Mouse (Mus musculus) MEL (cell line): ENCODE results near the gene Myh9. TPM values are rescaled to one million over a fixed set of nuclear protein-coding genes. Genes with fewer than 3 reads are reported as not detected.

ENCODE experiments used
- DNase-seq: peaks from one replicate; pipeline ENCODE4 v3.0.0; 2011; ENCODE audit warnings: low read depth, low spot score
- H3K27ac ChIP-seq: 2 replicates; pipeline ENCODE4 v1.5.1; 2012; ENCODE audit warnings: low read depth, mild to moderate bottlenecking, control low read depth, low read length, moderate library complexity; ENCODE audit not compliant: control insufficient read depth
- H3K27me3 ChIP-seq, 2 experiments: fragments of 150-350 bp in 1 of 2; sonication (generic) in 1 of 2; 2 replicates each; pipeline ENCODE4 v1.6.1; 2012; ENCODE audit warnings: low read length in 2 of 2, mild to moderate bottlenecking in 2 of 2, improper control_type of control experiment in 1 of 2, moderate library complexity in 1 of 2; ENCODE audit not compliant: insufficient read depth in 2 of 2, control insufficient read depth in 1 of 2
- H3K36me3 ChIP-seq, 2 experiments: 2 replicates each; pipeline ENCODE4 v1.6.1; 2012 to 2014; ENCODE audit warnings: low read length in 2 of 2, improper control_type of control experiment in 1 of 2, inconsistent platforms in 1 of 2, mild to moderate bottlenecking in 1 of 2; ENCODE audit not compliant: insufficient read depth in 2 of 2, control insufficient read depth in 1 of 2
- H3K4me1 ChIP-seq, 2 experiments: fragments of 150-350 bp in 1 of 2; sonication (generic) in 1 of 2; 2 replicates each; pipeline ENCODE4 v1.6.1; 2012; ENCODE audit warnings: low read length in 2 of 2, improper control_type of control experiment in 1 of 2, mild to moderate bottlenecking in 1 of 2; ENCODE audit not compliant: insufficient read depth in 2 of 2, control insufficient read depth in 1 of 2
- H3K4me3 ChIP-seq, 2 experiments: fragments of 150-350 bp in 1 of 2; sonication (generic) in 1 of 2; 2 replicates each; pipeline ENCODE4 v1.5.1; 2012; ENCODE audit warnings: low read depth in 2 of 2, low read length in 2 of 2, mild to moderate bottlenecking in 2 of 2, moderate library complexity in 2 of 2, control low read depth in 1 of 2, improper control_type of control experiment in 1 of 2; ENCODE audit not compliant: control insufficient read depth in 1 of 2, insufficient read depth in 1 of 2
- H3K79me2 ChIP-seq: 2 replicates; pipeline ENCODE4 v1.6.1; 2012; ENCODE audit warnings: mild to moderate bottlenecking, low read length, moderate library complexity; ENCODE audit not compliant: control insufficient read depth, poor library complexity, insufficient read depth
- H3K9ac ChIP-seq: 2 replicates; pipeline ENCODE4 v1.6.1; 2012; ENCODE audit warnings: low read depth, mild to moderate bottlenecking, control low read depth, low read length, moderate library complexity; ENCODE audit not compliant: control insufficient read depth, poor library complexity, severe bottlenecking
- H3K9me3 ChIP-seq: fragments of 150-350 bp; sonication (generic); replicated peaks from 2 replicates; pipeline ENCODE4 v1.6.1; 2012; ENCODE audit warnings: mild to moderate bottlenecking, low read length, improper control_type of control experiment, moderate library complexity; ENCODE audit not compliant: insufficient read depth
- CHD2 ChIP-seq: IDR thresholded peaks from 2 replicates; pipeline ENCODE4 v1.6.1; 2011; ENCODE audit warnings: low read length, improper control_type of control experiment
- CTCF ChIP-seq, 3 experiments: IDR thresholded peaks in 2 of 3; conservative IDR thresholded peaks in 1 of 3; 2 replicates each; pipeline ENCODE4 v1.5.1; 2011 to 2012; ENCODE audit warnings: low read length in 3 of 3, low read depth in 2 of 3, mild to moderate bottlenecking in 2 of 3, improper control_type of control experiment in 1 of 3, inconsistent platforms in 1 of 3, mixed read lengths in 1 of 3, moderate library complexity in 1 of 3; ENCODE audit not compliant: control insufficient read depth in 1 of 3, insufficient read depth in 1 of 3, poor library complexity in 1 of 3, severe bottlenecking in 1 of 3
- E2F4 ChIP-seq: IDR thresholded peaks from 2 replicates; pipeline ENCODE4 v1.6.1; 2011; ENCODE audit warnings: low read depth, low read length, improper control_type of control experiment, borderline replicate concordance
- ELF1 ChIP-seq: IDR thresholded peaks from 2 replicates; pipeline ENCODE4 v1.6.1; 2014; ENCODE audit warnings: low read depth, mild to moderate bottlenecking, inconsistent platforms, low read length, improper control_type of control experiment, moderate library complexity
- EP300 ChIP-seq, 2 experiments: IDR thresholded peaks; 2 replicates each; pipeline ENCODE4 v1.6.1; 2011; ENCODE audit warnings: improper control_type of control experiment in 2 of 2, low read length in 2 of 2, low read depth in 1 of 2, mild to moderate bottlenecking in 1 of 2
- ETS1 ChIP-seq: IDR thresholded peaks from 2 replicates; pipeline ENCODE4 v1.6.1; 2012; ENCODE audit warnings: low read depth, mild to moderate bottlenecking, inconsistent platforms, low read length, improper control_type of control experiment, moderate library complexity
- GABPA ChIP-seq: IDR thresholded peaks from 2 replicates; pipeline ENCODE4 v1.6.1; 2012; ENCODE audit warnings: low read depth, mild to moderate bottlenecking, inconsistent platforms, low read length, improper control_type of control experiment, moderate library complexity
- GATA1 ChIP-seq: IDR thresholded peaks from 2 replicates; pipeline ENCODE4 v1.6.1; 2011; ENCODE audit warnings: low read depth, low read length, improper control_type of control experiment
- HCFC1 ChIP-seq: IDR thresholded peaks from 2 replicates; pipeline ENCODE4 v1.6.1; 2012; ENCODE audit warnings: low read depth, mild to moderate bottlenecking, inconsistent platforms, low read length, improper control_type of control experiment, moderate library complexity
- JUND ChIP-seq: IDR thresholded peaks from 2 replicates; pipeline ENCODE4 v1.6.1; 2011; ENCODE audit warnings: low read depth, mild to moderate bottlenecking, improper control_type of control experiment, low read length
- MAFK ChIP-seq: IDR thresholded peaks from 2 replicates; pipeline ENCODE4 v1.6.1; 2011; ENCODE audit warnings: low read depth, mild to moderate bottlenecking, low read length, improper control_type of control experiment, borderline replicate concordance
- MAX ChIP-seq: IDR thresholded peaks from 2 replicates; pipeline ENCODE4 v1.6.1; 2011; ENCODE audit warnings: low read length, improper control_type of control experiment
- MAZ ChIP-seq: IDR thresholded peaks from 2 replicates; pipeline ENCODE4 v1.6.1; 2012; ENCODE audit warnings: low read depth, mild to moderate bottlenecking, inconsistent platforms, low read length, improper control_type of control experiment
- MEF2A ChIP-seq: IDR thresholded peaks from 2 replicates; pipeline ENCODE4 v1.6.1; 2014; ENCODE audit warnings: low read depth, mild to moderate bottlenecking, inconsistent platforms, low read length, improper control_type of control experiment; ENCODE audit not compliant: poor library complexity, insufficient replicate concordance, severe bottlenecking; ENCODE audit errors: extremely low read depth
- MXI1 ChIP-seq: IDR thresholded peaks from 2 replicates; pipeline ENCODE4 v1.6.1; 2011; ENCODE audit warnings: mild to moderate bottlenecking, low read depth, low read length, improper control_type of control experiment
- MYB ChIP-seq: IDR thresholded peaks from 2 replicates; pipeline ENCODE4 v1.6.1; 2011; ENCODE audit warnings: mild to moderate bottlenecking, low read depth, low read length, improper control_type of control experiment
- MYC ChIP-seq: IDR thresholded peaks from 2 replicates; pipeline ENCODE4 v1.6.1; 2011; ENCODE audit warnings: low read depth, mild to moderate bottlenecking, low read length, improper control_type of control experiment, moderate library complexity
- NELFE ChIP-seq: IDR thresholded peaks from 2 replicates; pipeline ENCODE4 v1.6.1; 2011; ENCODE audit warnings: low read depth, low read length, improper control_type of control experiment
- NRF1 ChIP-seq: IDR thresholded peaks from 2 replicates; pipeline ENCODE4 v1.6.1; 2014; ENCODE audit warnings: low read depth, mild to moderate bottlenecking, inconsistent platforms, low read length, improper control_type of control experiment, moderate library complexity; ENCODE audit not compliant: poor library complexity, insufficient read depth, severe bottlenecking
- POLR2A ChIP-seq, 2 experiments: IDR thresholded peaks; 2 replicates each; pipeline ENCODE4 v1.6.1; 2011 to 2012; ENCODE audit warnings: low read length in 2 of 2, mild to moderate bottlenecking in 2 of 2, control low read depth in 1 of 2, improper control_type of control experiment in 1 of 2, low read depth in 1 of 2, moderate library complexity in 1 of 2; ENCODE audit not compliant: control insufficient read depth in 1 of 2, insufficient read depth in 1 of 2, poor library complexity in 1 of 2
- POLR2AphosphoS2 ChIP-seq: IDR thresholded peaks from 2 replicates; pipeline ENCODE4 v1.6.1; 2011; ENCODE audit warnings: low read length, improper control_type of control experiment
- POLR2AphosphoS5 ChIP-seq: IDR thresholded peaks from 2 replicates; pipeline ENCODE4 v1.6.1; 2012; ENCODE audit warnings: low read depth, borderline replicate concordance, mild to moderate bottlenecking, inconsistent platforms, low read length, moderate library complexity, mixed read lengths
- RAD21 ChIP-seq: IDR thresholded peaks from 2 replicates; pipeline ENCODE4 v1.6.1; 2011; ENCODE audit warnings: mild to moderate bottlenecking, low read depth, low read length, improper control_type of control experiment
- SMC3 ChIP-seq: IDR thresholded peaks from 2 replicates; pipeline ENCODE4 v1.6.1; 2011; ENCODE audit warnings: low read depth, low read length, improper control_type of control experiment
- TAL1 ChIP-seq: IDR thresholded peaks from 2 replicates; pipeline ENCODE4 v1.6.1; 2012; ENCODE audit warnings: mild to moderate bottlenecking, inconsistent platforms, low read length, moderate library complexity, mixed read lengths
- TCF12 ChIP-seq: IDR thresholded peaks from 2 replicates; pipeline ENCODE4 v1.6.1; 2014; ENCODE audit warnings: low read depth, mild to moderate bottlenecking, inconsistent platforms, low read length, improper control_type of control experiment, moderate library complexity
- UBTF ChIP-seq: IDR thresholded peaks from 2 replicates; pipeline ENCODE4 v1.6.1; 2012; ENCODE audit warnings: low read depth, mild to moderate bottlenecking, inconsistent platforms, low read length, improper control_type of control experiment, moderate library complexity, borderline replicate concordance; ENCODE audit not compliant: insufficient read depth
- USF2 ChIP-seq, 2 experiments: IDR thresholded peaks; 2 replicates each; pipeline ENCODE4 v1.6.1; 2011 to 2012; ENCODE audit warnings: improper control_type of control experiment in 2 of 2, low read length in 2 of 2, borderline replicate concordance in 1 of 2, inconsistent platforms in 1 of 2, low read depth in 1 of 2, mild to moderate bottlenecking in 1 of 2; ENCODE audit not compliant: insufficient read depth in 1 of 2
- ZC3H11A ChIP-seq: IDR thresholded peaks from 2 replicates; pipeline ENCODE4 v1.6.1; 2012; ENCODE audit warnings: low read depth, mild to moderate bottlenecking, inconsistent platforms, low read length, improper control_type of control experiment
- ZKSCAN1 ChIP-seq: IDR thresholded peaks from 2 replicates; pipeline ENCODE4 v1.6.1; 2012; ENCODE audit warnings: low read depth, mild to moderate bottlenecking, inconsistent platforms, low read length, improper control_type of control experiment, moderate library complexity
- ZMIZ1 ChIP-seq: IDR thresholded peaks from 2 replicates; pipeline ENCODE4 v1.6.1; 2012; ENCODE audit warnings: low read depth, mild to moderate bottlenecking, inconsistent platforms, low read length, improper control_type of control experiment, moderate library complexity
- polyA plus RNA-seq, 2 experiments: library from polyadenylated mRNA; stranded (reverse) in 1 of 2; unstranded in 1 of 2; fragments of >175 nt in 1 of 2; fragments of >200 nt in 1 of 2; gene quantifications; 2 replicates each; pipeline versions ENCODE4 v1.2.1 to v1.2.4; 2012; ENCODE audit warnings: low replicate concordance in 2 of 2, low read depth in 1 of 2; ENCODE audit not compliant: insufficient read length in 2 of 2, insufficient read depth in 1 of 2, missing spikeins in 1 of 2
- total RNA-seq: library from RNA; depleted of rRNA; stranded (reverse); fragments of 300-350 nt; gene quantifications from 2 replicates; pipeline ENCODE4 v1.2.3, GENCODE M21; 2012

Gene Myh9
- total and polyA plus RNA-seq, 3 experiments, result 59.3 to 176 (median 158) TPM

- no peaks in the 10 kb centered on the region for H3K79me2 ChIP-seq
- H3K27me3 ChIP-seq, result no peaks in the 10 kb centered on the region
- no peak for DNase-seq
- no peak overlapping the region for H3K4me3 ChIP-seq
- no peak overlapping the region for H3K27ac ChIP-seq
- no peaks in the 10 kb centered on the region for H3K36me3 ChIP-seq
- peaks cover 0 to 6% of the 10 kb centered on the region in 2 experiments; a peak in 1 of 4 replicates for H3K4me1 ChIP-seq
- TF ChIP-seq TCF12, result no peak
- TF ChIP-seq POLR2AphosphoS5, result no peak
- TF ChIP-seq GATA1, result no peak
- no peak for TF ChIP-seq JUND
- TF ChIP-seq ZKSCAN1, result no peak
- TF ChIP-seq POLR2AphosphoS2, result no peak
- TF ChIP-seq NELFE, result no peak
- TF ChIP-seq ZC3H11A, result no peak
- no peak for TF ChIP-seq MYB
- no peak for TF ChIP-seq CHD2
- no peaks in the 10 kb centered on the region for H3K9me3 ChIP-seq
- no peak overlapping the region for H3K9ac ChIP-seq
Measured at GRCm38 (mm10) chr15:77752443-77752842, 89.5 kb downstream of the Myh9 start.

- Histone ChIP-seq H3K27me3 (no peaks in the 10 kb centered on the region), H3K4me3 (no peak overlapping the region), H3K9me3 (no peaks in the 10 kb centered on the region), H3K36me3 (no peaks in the 10 kb centered on the region), H3K9ac (no peak overlapping the region), H3K79me2 (no peaks in the 10 kb centered on the region), H3K4me1 (0 out of 4 replicates have a peak, but pooled peaks cover 0 to 2% of the 10 kb centered on the region in 2 experiments), H3K27ac (no peak overlapping the region)
- peak; percentile 73 for DNase-seq
- TF ChIP-seq MAFK (no peak), TAL1 (no peak), MAX (0 out of 2 replicates have a peak, but pooled peaks have one; percentile 44), EP300 (IDR thresholded peaks at IDR 0.05; ENCODE audit: low read depth in 1 of 2, low read length in 2 of 2) (no peak), GABPA (no peak), UBTF (no peak), ZMIZ1 (no peak), MYC (peak; percentile 56; the same call in 1 of the 2 replicates), CHD2 (no peak), NELFE (no peak), ETS1 (no peak), NRF1 (no peak), ELF1 (no peak), ZC3H11A (peak; percentile 26; the same call in 1 of the 2 replicates), JUND (no peak), TCF12 (no peak), POLR2AphosphoS5 (no peak), MEF2A (no peak), HCFC1 (no peak), SMC3 (peak; percentile 71), E2F4 (no peak), ZKSCAN1 (no peak), POLR2A (IDR thresholded peaks at IDR 0.05; ENCODE audit: control insufficient read depth in 1 of 2, insufficient read depth in 1 of 2, low read depth in 1 of 2, low read length in 2 of 2, poor library complexity in 1 of 2) (no peak), MAZ (no peak), CTCF (IDR thresholded peaks at IDR 0.05 in 2 of 3, conservative IDR thresholded peaks at IDR 0.05 in 1 of 3; ENCODE audit: control insufficient read depth in 1 of 3, insufficient read depth in 1 of 3, low read depth in 2 of 3, low read length in 3 of 3, poor library complexity in 1 of 3, severe bottlenecking in 1 of 3) (peak; percentile 65 to 85 (median 77)), MXI1 (no peak), MYB (no peak), USF2 (IDR thresholded peaks at IDR 0.05; ENCODE audit: borderline replicate concordance in 1 of 2, insufficient read depth in 1 of 2, low read depth in 1 of 2, low read length in 2 of 2) (no peak), RAD21 (peak; percentile 74)
Measured at GRCm38 (mm10) chr15:77750461-77750860, 91.5 kb downstream of the Myh9 start.
